ENCODE assay signal across 24 mouse cellular contexts in genomic region chr10:61234319-61234718, GRCm38 (mm10). TPM values are rescaled to one million over a fixed set of nuclear protein-coding genes. Genes with fewer than 3 reads are reported as not detected.
DNase-seq lines count a peak whose midpoint lies in the region; ATAC-seq lines count a peak whose summit lies in the region.
"Had no signal": no experiment of that assay in that cellular context is flagged by ENCODE, and none has a peak within 500 bp of the region (broad histone marks: within the 10 kb centered on the region; RNA-seq: fewer than 3 reads in every experiment).

No protein-coding gene starts in this region.

- H3K4me2 ChIP-seq in limb, embryonic 11.5 days (ENCODE audit: low read depth, severe bottlenecking): no peak overlapping the region
- H3K4me2 ChIP-seq: heart, embryonic 15.5 days; liver, embryonic 12.5 days had no signal

- no peak overlapping the region for H3K4me3 ChIP-seq in limb, embryonic 11.5 days (ENCODE audit: low read depth, low read length)
- H3K4me3 ChIP-seq: forebrain, embryonic 10.5 days; heart, adult 2 months; heart, embryonic 15.5 days; hindbrain, embryonic 10.5 days; liver, embryonic 12.5 days had no signal

- no peak overlapping the region for H3K27ac ChIP-seq in limb, embryonic 11.5 days (replicated peaks; ENCODE audit: low read depth, low read length)
- H3K27ac ChIP-seq: forebrain, embryonic 10.5 days; heart, adult 2 months; heart, embryonic 15.5 days; hindbrain, embryonic 10.5 days; kidney, postnatal 0 days; liver, embryonic 12.5 days had no signal

- no peaks in the 10 kb centered on the region for H3K4me1 ChIP-seq in limb, embryonic 11.5 days (ENCODE audit: control insufficient read depth, insufficient read depth, low read length)
- H3K4me1 ChIP-seq: heart, embryonic 15.5 days; hindbrain, embryonic 10.5 days; liver, embryonic 12.5 days had no signal

- no peaks in the 10 kb centered on the region for H3K27me3 ChIP-seq in limb, embryonic 11.5 days (ENCODE audit: control insufficient read depth, insufficient read depth, low read length)
- H3K27me3 ChIP-seq: heart, embryonic 15.5 days; liver, embryonic 12.5 days had no signal

- DNase-seq in A20 (ENCODE audit: low read depth, low spot score): peak; percentile 7
- DNase-seq in CD4-positive helper T cell, adult 2 months (ENCODE audit: low read depth, low spot score): peak; percentile 14
- DNase-seq in limb, embryonic 11.5 days (ENCODE audit: low spot score): peak; percentile 58
- peak; percentile 58 to 65 for DNase-seq in thymus, postnatal 10 days (ENCODE audit: low spot score in 2 of 2)
- DNase-seq in natural killer cell, adult 2 months (ENCODE audit: low spot score in 2 of 2): no peak
- no peak for DNase-seq in frontal cortex, postnatal 10 days (ENCODE audit: low spot score in 2 of 2)
- DNase-seq in yolk sac, embryonic 10.5 days (ENCODE audit: low spot score): no peak
- DNase-seq: adrenal gland, postnatal 10 days; cerebellum, adult 9-11 months; gastrocnemius, postnatal 10 days; heart, adult 2 months; kidney, adult 18-20 months; layer of hippocampus, postnatal 36 days; lung, adult 2 months; lung, postnatal 4 days; right cerebral cortex, postnatal 14 days had no signal

- WGBS in limb, embryonic 11.5 days: 53% methylated on average over 4 of the region's 4 CpGs

- H3K36me3 ChIP-seq in limb, embryonic 11.5 days (ENCODE audit: control insufficient read depth, insufficient read depth, low read length): no peaks in the 10 kb centered on the region
- H3K36me3 ChIP-seq: forebrain, embryonic 10.5 days; G1E; heart, embryonic 15.5 days; hindbrain, embryonic 10.5 days; liver, embryonic 12.5 days had no signal

- no peaks in the 10 kb centered on the region for H3K9me3 ChIP-seq in limb, embryonic 11.5 days (ENCODE audit: control insufficient read depth, low read length)
- H3K9me3 ChIP-seq: heart, embryonic 15.5 days; hindbrain, embryonic 10.5 days; liver, embryonic 12.5 days had no signal

- H3K9ac ChIP-seq in limb, embryonic 11.5 days (ENCODE audit: low read length): no peak overlapping the region
- H3K9ac ChIP-seq: heart, embryonic 15.5 days; liver, embryonic 12.5 days had no signal

- ATAC-seq in limb, embryonic 11.5 days (ENCODE audit: insufficient number of reproducible peaks, low FRiP score, low TSS enrichment, low read depth): no peak
- ATAC-seq: activated CD4-positive, CD25-positive, alpha-beta regulatory T cell, adult 4 months; CD4-positive, CD25-positive, alpha-beta regulatory T cell, adult 4 months; liver, embryonic 12.5 days had no signal

RNA-seq across cellular contexts. Expression of gene Adamts14, which starts 38.9 kb away (rescaled TPM):
- 0.55 and 0.88 TPM in 2 replicates for polyA plus RNA-seq in limb, embryonic 11.5 days (2014; fragmentation: Nextera tagmentation; extraction: Ambion mirVana)
- polyA plus RNA-seq: activated CD4-positive, CD25-positive, alpha-beta regulatory T cell, adult 4 months; G1E had no signal

Comparison
In these comparisons a context has a peak if more than half of its experiments do, and no peak if none do; other contexts are left out.
1. DNase-seq: peak in A20 (single experiment), CD4-positive helper T cell, adult 2 months (single experiment), limb, embryonic 11.5 days (single experiment) and thymus, postnatal 10 days (2 of 2); none in natural killer cell, adult 2 months (0 of 2), frontal cortex, postnatal 10 days (0 of 2) and yolk sac, embryonic 10.5 days (single experiment).